Mouse (Mus musculus) lung, embryonic 14.5 days (tissue): ENCODE results near the gene Lrrc59. TPM values are rescaled to one million over a fixed set of nuclear protein-coding genes. Genes with fewer than 3 reads are reported as not detected.

ENCODE experiments used
- ATAC-seq: fragments of 200-750 bp; cut with Nextera tagmentation; 2 replicates; pipeline ENCODE4 v1.8.0; 2017; ENCODE audit warnings: mild to moderate bottlenecking, moderate TSS enrichment, moderate library complexity; ENCODE audit not compliant: insufficient read depth
- DNase-seq: peaks from one replicate; pipeline ENCODE4 v3.0.0-alpha.2; 2015
- H3K27ac ChIP-seq: fragments of 300-500 bp; sonication (generic); 2 replicates; pipeline ENCODE4 v1.5.1; 2014; ENCODE audit warnings: low read depth, mild to moderate bottlenecking, moderate library complexity
- H3K27me3 ChIP-seq: fragments of 300-500 bp; sonication (generic); 2 replicates; pipeline ENCODE4 v1.6.1; 2014; ENCODE audit warnings: low read length, control low read depth; ENCODE audit not compliant: insufficient read depth
- H3K36me3 ChIP-seq: fragments of 300-500 bp; sonication (generic); 2 replicates; pipeline ENCODE4 v1.6.1; 2014; ENCODE audit warnings: control low read depth; ENCODE audit not compliant: insufficient read depth
- H3K4me1 ChIP-seq: fragments of 300-500 bp; sonication (generic); 2 replicates; pipeline ENCODE4 v1.6.1; 2014; ENCODE audit warnings: antibody characterized with exemption, control low read depth; ENCODE audit not compliant: insufficient read depth
- H3K4me2 ChIP-seq: fragments of 300-500 bp; sonication (generic); 2 replicates; pipeline ENCODE4 v1.6.1; 2014; ENCODE audit warnings: mild to moderate bottlenecking
- H3K4me3 ChIP-seq: fragments of 300-500 bp; sonication (generic); 2 replicates; pipeline ENCODE4 v1.5.1; 2014; ENCODE audit warnings: low read depth, low read length
- H3K9ac ChIP-seq: fragments of 300-500 bp; sonication (generic); 2 replicates; pipeline ENCODE4 v1.6.1; 2014
- H3K9me3 ChIP-seq: fragments of 300-500 bp; sonication (generic); 2 replicates; pipeline ENCODE4 v1.6.1; 2016; ENCODE audit warnings: low read depth, low read length, control low read depth
- CTCF ChIP-seq: IDR thresholded peaks from 2 replicates; pipeline ENCODE4 v1.5.1; 2016; ENCODE audit warnings: antibody characterized with exemption, low read depth
- WGBS: fragments of 180-500 bp; shearing (Covaris S2); extraction: QIAGEN DNeasy Blood & Tissue Kit; methylation state at CpG from one replicate; pipeline ENCODE4 v1.1.7; 2014; 5-methylcytosine and 5-hydroxymethylcytosine counted together
- polyA plus RNA-seq: library from polyadenylated mRNA; unstranded; fragments of >200 nt; fragmentation: Nextera tagmentation; extraction: Ambion mirVana; gene quantifications from 2 replicates; pipeline ENCODE4 v1.2.1, GENCODE M21; 2014

Lrrc59 gene
- polyA plus RNA-seq, 1 experiment from 2014 or later: 222 TPM

GRCm38 (mm10) chr11:94617646-94618045 lies 11.9 kb upstream of the Lrrc59 start:
- 79% methylated on average over 2 of the region's 2 CpGs for WGBS

DNA sequence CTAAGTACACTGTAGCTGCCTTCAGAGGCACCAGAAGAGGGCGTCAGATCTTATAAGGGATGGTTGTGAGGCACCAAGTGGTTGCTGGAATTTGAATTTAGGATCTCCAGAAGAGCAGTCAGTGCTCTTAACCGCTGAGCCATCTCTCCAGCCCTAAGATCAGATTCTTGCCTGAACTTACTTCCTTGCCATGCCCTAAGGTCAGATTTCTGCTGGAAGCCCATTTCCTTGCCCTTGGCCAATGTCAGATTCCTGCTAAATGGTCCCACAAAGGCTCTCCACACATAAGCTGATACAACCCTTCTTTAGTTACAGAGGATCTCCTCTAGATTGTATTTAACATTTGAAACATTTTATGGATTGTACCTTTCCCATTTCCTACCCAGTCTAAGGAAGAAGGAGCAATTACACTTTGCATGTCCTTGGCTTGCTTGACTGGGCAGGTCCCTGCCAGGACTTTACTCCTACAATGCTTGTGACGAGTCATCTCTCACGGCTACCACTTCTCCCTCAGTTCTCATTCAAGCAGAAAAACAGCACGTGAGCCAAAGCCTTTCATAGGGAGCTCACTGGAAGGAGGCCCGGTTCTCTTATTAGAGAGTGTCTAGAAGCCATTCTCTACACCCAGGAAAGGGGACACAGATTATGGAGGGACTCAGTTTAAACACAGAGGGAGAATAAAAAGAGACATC lies 8.7 kb upstream of the Lrrc59 start:
- ATAC-seq (no peak), DNase-seq (no peak)
- H3K9ac ChIP-seq: no peak overlapping the region
- no peaks in the 10 kb centered on the region for H3K9me3 ChIP-seq
- no peaks in the 10 kb centered on the region for H3K36me3 ChIP-seq
- no peak overlapping the region for H3K4me2 ChIP-seq
- H3K27me3 ChIP-seq: no peaks in the 10 kb centered on the region
- no peaks in the 10 kb centered on the region for H3K4me1 ChIP-seq
- no peak for TF ChIP-seq CTCF
- H3K4me3 ChIP-seq: no peak overlapping the region
- 63% methylated on average over 6 of the region's 6 CpGs for WGBS
- H3K27ac ChIP-seq: no peak overlapping the region

More at GRCm38 (mm10) chr11:94617646-94618045, 11.9 kb upstream of the Lrrc59 start:
- Histone ChIP-seq H3K9me3 (no peaks in the 10 kb centered on the region), H3K4me3 (no peak overlapping the region), H3K4me2 (no peak overlapping the region), H3K27me3 (no peaks in the 10 kb centered on the region), H3K27ac (no peak overlapping the region), H3K9ac (no peak overlapping the region), H3K36me3 (no peaks in the 10 kb centered on the region), H3K4me1 (no peaks in the 10 kb centered on the region)
- TF ChIP-seq CTCF: no peak
- no peak for ATAC-seq
- DNase-seq: no peak

DNA sequence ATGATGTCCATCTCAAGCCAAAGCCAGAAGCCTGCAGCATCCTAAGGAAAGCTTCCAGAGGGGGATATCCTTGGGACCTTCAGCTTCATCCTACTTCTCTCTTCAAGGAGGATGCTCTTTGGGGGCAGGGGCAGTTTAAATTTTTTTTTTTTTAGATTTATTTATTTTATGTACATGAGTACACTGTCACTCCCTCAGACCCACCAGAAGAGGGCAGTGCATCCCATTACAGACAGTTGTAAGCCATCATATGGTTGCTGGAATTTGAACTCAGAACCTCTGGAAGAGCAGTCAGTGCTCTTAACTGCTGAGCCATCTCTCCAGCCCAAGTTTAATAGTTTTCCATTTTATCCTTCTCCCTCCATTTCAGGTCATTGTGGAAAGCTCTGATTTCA lies 8.1 kb upstream of the Lrrc59 start:
- H3K36me3 ChIP-seq: no peaks in the 10 kb centered on the region
- DNase-seq (no peak), ATAC-seq (no peak)
- no peak overlapping the region for H3K9ac ChIP-seq
- no peak overlapping the region for H3K4me2 ChIP-seq
- peak; percentile 17; the same call in 1 of the 2 replicates for TF ChIP-seq CTCF
- H3K9me3 ChIP-seq: no peaks in the 10 kb centered on the region
- H3K4me1 ChIP-seq: no peaks in the 10 kb centered on the region
- no peak overlapping the region for H3K27ac ChIP-seq
- no peak overlapping the region for H3K4me3 ChIP-seq
- no peaks in the 10 kb centered on the region for H3K27me3 ChIP-seq

GRCm38 (mm10) chr11:94622162-94622561 lies 7.4 kb upstream of the Lrrc59 start:
- ATAC-seq (no peak), DNase-seq (no peak)
- Histone ChIP-seq H3K4me1 (no peaks in the 10 kb centered on the region), H3K9ac (no peak overlapping the region), H3K4me3 (no peak overlapping the region), H3K9me3 (no peaks in the 10 kb centered on the region), H3K27ac (no peak overlapping the region), H3K27me3 (no peaks in the 10 kb centered on the region), H3K4me2 (no peak overlapping the region), H3K36me3 (no peaks in the 10 kb centered on the region)
- WGBS: 70% methylated on average over 2 of the region's 2 CpGs
- TF ChIP-seq CTCF: no peak

GRCm38 (mm10) chr11:94629884-94630198 lies 274 bp downstream of the Lrrc59 start:
- Histone ChIP-seq H3K27ac (peak overlapping the region; percentile 79), H3K27me3 (no peaks in the 10 kb centered on the region), H3K9me3 (no peaks in the 10 kb centered on the region), H3K9ac (peak overlapping the region; percentile 90), H3K36me3 (peaks cover 32% of the 10 kb centered on the region), H3K4me3 (peak overlapping the region; percentile 97), H3K4me2 (peak overlapping the region; percentile 81), H3K4me1 (no peaks in the 10 kb centered on the region)
- TF ChIP-seq CTCF: no peak
- 0% methylated on average over 28 of the region's 28 CpGs for WGBS
- ATAC-seq (peak; percentile 52), DNase-seq (no peak)

DNA sequence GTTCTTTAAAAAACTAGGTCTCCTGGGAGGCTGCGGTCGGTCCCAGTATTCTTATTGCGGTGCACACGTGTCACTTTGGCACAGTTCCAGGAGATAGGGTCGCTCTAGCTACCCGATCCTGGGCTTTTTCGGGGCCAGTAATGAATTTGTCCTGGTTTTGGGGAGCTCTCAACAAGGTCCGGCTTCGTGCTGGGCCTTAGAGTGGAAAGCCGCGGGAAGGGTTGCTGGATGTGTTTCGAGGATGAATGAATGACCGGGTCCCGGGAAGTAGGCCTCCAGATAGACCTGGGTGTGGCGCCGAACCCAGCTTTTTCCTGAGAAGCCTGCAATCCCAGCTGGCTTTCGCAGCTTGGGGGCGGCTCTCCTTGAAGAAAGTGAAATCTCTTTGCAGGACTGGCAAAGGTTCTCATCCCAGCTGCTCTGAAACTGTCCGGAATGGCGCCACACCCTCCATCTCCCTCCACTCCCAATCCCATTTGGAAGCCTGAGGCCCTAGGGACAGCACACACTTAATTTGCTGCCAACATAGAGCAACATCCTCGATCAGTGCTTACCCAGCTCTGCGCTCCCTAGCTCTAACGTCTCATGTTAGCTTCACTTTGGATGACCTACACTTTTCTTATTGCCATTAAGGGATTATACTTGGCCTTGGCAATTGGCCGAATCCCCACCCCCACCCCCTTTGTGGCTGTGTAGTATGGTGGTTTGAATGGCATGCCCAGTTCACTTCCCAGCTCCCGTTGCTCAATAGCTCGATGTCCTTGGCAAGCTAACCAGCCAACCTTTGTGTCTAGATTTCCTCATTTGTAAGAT lies 838 bp downstream of the Lrrc59 start:
- peaks cover 37% of the 10 kb centered on the region for H3K36me3 ChIP-seq
- peak overlapping the region; percentile 79 for H3K27ac ChIP-seq
- H3K4me2 ChIP-seq: peak overlapping the region; percentile 81
- no peaks in the 10 kb centered on the region for H3K9me3 ChIP-seq
- no peak for TF ChIP-seq CTCF
- 10% methylated on average over 26 of the region's 26 CpGs for WGBS
- H3K4me1 ChIP-seq: no peaks in the 10 kb centered on the region
- ATAC-seq: peak; percentile 22; the same call in 1 of the 2 replicates
- peak overlapping the region; percentile 97 for H3K4me3 ChIP-seq
- peak; percentile 68 for DNase-seq
- H3K9ac ChIP-seq: peak overlapping the region; percentile 90
- H3K27me3 ChIP-seq: no peaks in the 10 kb centered on the region

- H3K27me3 ChIP-seq: no peaks in the 10 kb centered on the region
- ATAC-seq: no peak
- 92% methylated on average over 5 of the region's 5 CpGs for WGBS
- H3K9ac ChIP-seq: no peak overlapping the region
- H3K9me3 ChIP-seq: no peaks in the 10 kb centered on the region
- no peak for DNase-seq
- no peaks in the 10 kb centered on the region for H3K4me1 ChIP-seq
- no peak overlapping the region for H3K4me3 ChIP-seq
- H3K27ac ChIP-seq: no peak overlapping the region
- H3K36me3 ChIP-seq: peaks cover 53% of the 10 kb centered on the region
- no peak for TF ChIP-seq CTCF
- no peak overlapping the region for H3K4me2 ChIP-seq
Observed at GRCm38 (mm10) chr11:94631969-94632368, 2.4 kb downstream of the Lrrc59 start.
